Mouse (Mus musculus) splenic B cell, adult 2 months (primary cell): ENCODE results near the gene Gmip.

Experiments used
- DNase-seq: peaks from one replicate; pipeline ENCODE4 v3.0.0-alpha.2; 2011; ENCODE audit warnings: low read depth, low spot score
- H3K27me3 ChIP-seq: 2 replicates; pipeline ENCODE4 v1.6.1; 2012; ENCODE audit warnings: mild to moderate bottlenecking, low read length, moderate library complexity, mixed read lengths; ENCODE audit not compliant: control insufficient read depth, poor library complexity, insufficient read depth, severe bottlenecking
- H3K36me3 ChIP-seq: 2 replicates; pipeline ENCODE4 v1.6.1; 2012; ENCODE audit warnings: mild to moderate bottlenecking, low read length, moderate library complexity, mixed read lengths; ENCODE audit not compliant: control insufficient read depth, poor library complexity, insufficient read depth, severe bottlenecking

Gmip gene

GRCm38 (mm10) chr8:69794901-69795300, 13.6 kb upstream of the Gmip start:
- DNase-seq, result no peak
- H3K36me3 ChIP-seq, result peaks cover 12% of the 10 kb centered on the region
- no peaks in the 10 kb centered on the region for H3K27me3 ChIP-seq

DNA sequence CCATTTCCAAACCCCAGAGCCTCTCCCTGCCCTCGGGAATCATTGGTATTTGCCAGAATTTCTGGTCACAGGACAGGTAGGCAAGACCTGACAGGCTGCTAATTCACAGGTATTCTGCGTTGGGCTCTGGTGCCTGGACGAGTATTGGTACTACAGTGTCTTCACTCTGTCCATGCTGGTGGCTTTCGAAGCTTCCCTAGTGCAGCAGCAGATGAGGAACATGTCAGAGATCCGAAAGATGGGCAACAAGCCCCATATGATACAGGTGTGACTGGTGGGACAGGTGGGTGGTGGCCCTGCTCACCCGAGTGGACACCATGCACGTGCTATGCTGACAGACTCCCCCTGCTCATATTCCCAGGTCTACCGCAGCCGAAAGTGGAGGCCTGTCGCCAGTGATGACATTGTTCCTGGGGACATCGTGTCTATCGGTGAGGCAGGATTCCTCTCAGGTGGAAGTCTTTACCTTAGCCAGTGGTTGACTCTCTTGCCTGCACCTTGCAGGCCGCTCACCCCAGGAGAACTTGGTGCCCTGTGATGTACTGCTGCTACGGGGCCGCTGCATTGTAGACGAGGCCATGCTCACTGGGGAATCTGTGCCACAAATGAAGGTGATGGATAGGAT, 11.6 kb upstream of the Gmip start:
- DNase-seq, result no peak
- Histone ChIP-seq H3K27me3 (no peaks in the 10 kb centered on the region), H3K36me3 (peaks cover 14% of the 10 kb centered on the region)

GRCm38 (mm10) chr8:69797661-69798060, 10.8 kb upstream of the Gmip start:
- Histone ChIP-seq H3K27me3 (no peaks in the 10 kb centered on the region), H3K36me3 (peaks cover 14% of the 10 kb centered on the region)
- no peak for DNase-seq

DNA sequence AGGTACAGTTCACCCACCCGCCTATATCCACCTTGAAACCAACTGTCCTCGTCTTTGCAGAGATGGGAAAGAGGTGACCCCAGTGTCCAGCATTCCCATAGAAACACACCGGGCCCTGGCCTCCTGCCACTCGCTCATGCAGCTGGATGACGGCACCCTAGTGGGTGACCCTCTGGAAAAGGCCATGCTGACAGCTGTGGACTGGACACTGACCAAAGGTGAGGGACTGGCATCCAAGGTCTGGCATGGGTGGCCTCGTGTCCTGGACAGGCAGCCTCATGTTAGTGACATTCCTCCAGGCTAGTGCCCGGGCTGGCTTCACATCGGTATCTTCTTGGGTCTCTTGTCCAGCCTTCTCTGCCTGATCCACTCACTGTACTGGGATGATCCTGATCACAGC, 9.2 kb upstream of the Gmip start:
- Histone ChIP-seq H3K27me3 (no peaks in the 10 kb centered on the region), H3K36me3 (peaks cover 14% of the 10 kb centered on the region)
- DNase-seq, result no peak

DNA sequence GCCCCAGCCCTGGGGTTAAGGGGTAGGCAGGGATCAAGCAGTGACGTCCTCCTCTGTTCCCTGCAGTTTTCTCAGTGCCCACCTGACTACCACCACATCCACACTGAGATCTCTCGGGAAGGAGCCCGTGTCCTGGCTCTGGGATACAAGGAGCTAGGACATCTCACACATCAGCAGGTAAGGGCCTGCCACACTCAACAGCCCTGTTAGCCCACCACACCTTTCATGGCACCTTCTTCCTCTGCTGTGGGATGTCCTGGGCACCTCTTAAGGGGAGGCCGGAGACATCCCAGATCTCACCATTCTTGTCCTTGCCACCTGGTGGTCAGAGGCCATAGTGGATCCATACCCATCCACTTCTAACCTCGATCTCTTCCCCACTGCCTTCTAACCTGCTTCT, 8.5 kb upstream of the Gmip start:
- no peaks in the 10 kb centered on the region for H3K27me3 ChIP-seq
- DNase-seq, result no peak
- H3K36me3 ChIP-seq, result peaks cover 14% of the 10 kb centered on the region

- DNase-seq, result no peak
- Histone ChIP-seq H3K27me3 (no peaks in the 10 kb centered on the region), H3K36me3 (peaks cover 15% of the 10 kb centered on the region)
Measured at GRCm38 (mm10) chr8:69801796-69802195, 6.7 kb upstream of the Gmip start.

- no peak for DNase-seq
- Histone ChIP-seq H3K36me3 (peaks cover 15% of the 10 kb centered on the region), H3K27me3 (no peaks in the 10 kb centered on the region)
Measured at GRCm38 (mm10) chr8:69802216-69802615, 6.3 kb upstream of the Gmip start.

DNA sequence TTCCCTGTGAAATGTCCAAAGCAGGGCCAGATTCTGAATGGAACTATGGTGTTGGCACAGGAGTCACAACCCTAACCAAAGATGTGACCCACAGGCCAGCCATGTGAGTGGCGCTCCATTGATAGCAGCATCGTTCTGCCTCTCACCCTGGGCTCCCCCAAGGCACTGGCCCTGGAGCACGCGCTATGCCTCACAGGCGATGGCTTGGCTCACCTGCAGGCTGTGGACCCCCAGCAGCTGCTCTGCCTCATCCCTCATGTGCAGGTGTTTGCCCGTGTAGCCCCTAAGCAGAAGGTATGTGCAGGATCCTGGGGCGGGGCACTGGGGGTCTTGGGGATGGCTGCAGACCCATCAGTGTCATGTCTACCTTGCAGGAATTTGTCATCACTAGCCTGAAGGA, 5.1 kb upstream of the Gmip start:
- DNase-seq, result no peak
- no peaks in the 10 kb centered on the region for H3K27me3 ChIP-seq
- H3K36me3 ChIP-seq, result peaks cover 13% of the 10 kb centered on the region

DNA sequence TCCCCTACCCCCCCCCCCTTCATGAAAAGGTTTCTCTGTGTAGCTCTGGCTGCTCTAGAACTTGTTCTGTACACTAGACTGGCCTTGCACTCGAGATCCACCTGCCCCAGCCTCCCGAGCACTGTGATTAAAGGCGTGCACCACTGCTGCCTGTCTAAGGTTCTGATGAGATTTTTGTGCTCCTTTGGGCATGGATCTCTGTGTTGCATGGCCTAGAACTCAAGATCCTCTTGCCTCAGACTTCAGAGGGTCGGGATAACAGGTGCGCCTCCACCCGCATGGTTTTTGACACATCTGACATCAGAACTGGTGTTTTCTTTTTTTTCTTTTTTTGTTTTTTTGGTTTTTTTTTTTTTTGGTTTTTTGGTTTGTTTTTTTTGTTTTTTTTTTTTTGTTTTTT, 3.9 kb upstream of the Gmip start:
- no peaks in the 10 kb centered on the region for H3K27me3 ChIP-seq

GRCm38 (mm10) chr8:69805086-69805485, 3.4 kb upstream of the Gmip start:
- DNase-seq, result no peak
- H3K36me3 ChIP-seq, result peaks cover 6% of the 10 kb centered on the region
- no peaks in the 10 kb centered on the region for H3K27me3 ChIP-seq

More for the DNA sequence above, 3.9 kb upstream of the Gmip start:
- DNase-seq, result no peak
- H3K36me3 ChIP-seq, result peaks cover 5% of the 10 kb centered on the region

DNA sequence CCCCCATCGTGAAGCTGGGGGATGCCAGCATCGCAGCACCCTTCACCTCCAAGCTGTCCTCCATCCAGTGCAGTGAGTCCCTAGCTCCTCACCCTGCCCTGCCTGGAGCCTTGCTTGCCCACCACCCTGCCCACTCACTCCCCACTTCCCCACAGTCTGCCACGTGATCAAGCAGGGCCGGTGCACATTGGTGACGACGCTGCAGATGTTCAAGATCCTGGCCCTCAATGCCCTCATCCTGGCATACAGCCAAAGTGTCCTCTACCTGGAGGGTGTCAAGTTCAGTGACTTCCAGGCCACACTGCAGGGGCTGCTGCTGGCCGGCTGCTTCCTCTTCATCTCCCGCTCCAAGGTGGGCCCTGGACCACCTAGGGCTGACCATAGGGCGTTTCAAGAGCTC, 3.0 kb upstream of the Gmip start:
- H3K36me3 ChIP-seq, result peaks cover 7% of the 10 kb centered on the region; the same call in 1 of the 2 replicates
- no peak for DNase-seq
- H3K27me3 ChIP-seq, result no peaks in the 10 kb centered on the region

- Histone ChIP-seq H3K36me3 (peaks cover 18% of the 10 kb centered on the region), H3K27me3 (no peaks in the 10 kb centered on the region)
- no peak for DNase-seq
Measured at GRCm38 (mm10) chr8:69807236-69807635, 1.2 kb upstream of the Gmip start.

DNA sequence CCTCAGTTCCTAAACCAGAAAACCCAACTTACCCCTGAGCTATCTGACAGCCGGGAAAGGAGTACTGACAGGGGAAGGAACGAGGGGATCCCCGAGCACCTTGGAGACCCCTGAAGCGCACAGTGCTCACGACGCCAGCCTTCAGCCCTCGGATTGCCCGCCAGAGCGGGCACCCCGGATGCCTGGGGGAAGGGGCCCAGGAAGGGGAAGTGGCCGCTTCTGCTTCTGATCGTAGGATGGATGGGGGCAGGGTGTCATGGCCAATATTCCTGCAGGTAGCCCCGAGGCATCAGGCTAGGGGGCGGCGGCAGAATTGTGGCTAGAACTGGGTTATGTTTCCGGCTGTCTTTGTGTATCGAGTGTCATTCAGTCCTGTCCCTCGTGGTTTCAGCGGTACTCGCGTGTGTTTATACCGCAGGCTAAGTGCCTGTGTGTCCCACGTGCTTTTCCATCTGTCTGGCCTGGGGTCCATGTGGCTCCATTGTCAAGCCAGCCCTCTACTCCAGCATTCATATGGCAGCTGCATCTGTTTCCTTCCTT, 455 bp downstream of the Gmip start:
- peaks cover 23% of the 10 kb centered on the region for H3K36me3 ChIP-seq
- H3K27me3 ChIP-seq, result no peaks in the 10 kb centered on the region
- DNase-seq, result peak; percentile 72

GRCm38 (mm10) chr8:69809820-69810219, 1.3 kb downstream of the Gmip start:
- DNase-seq, result no peak
- Histone ChIP-seq H3K27me3 (no peaks in the 10 kb centered on the region), H3K36me3 (peaks cover 29% of the 10 kb centered on the region)

GRCm38 (mm10) chr8:69814881-69815280, 6.4 kb downstream of the Gmip start:
- H3K27me3 ChIP-seq, result no peaks in the 10 kb centered on the region
- DNase-seq, result no peak
- H3K36me3 ChIP-seq, result peaks cover 37% of the 10 kb centered on the region

GRCm38 (mm10) chr8:69815396-69815795, 6.9 kb downstream of the Gmip start:
- Histone ChIP-seq H3K36me3 (peaks cover 34% of the 10 kb centered on the region), H3K27me3 (no peaks in the 10 kb centered on the region)
- no peak for DNase-seq
